Mouse (Mus musculus) liver, embryonic 13.5 days (tissue): ENCODE measurements at regions not wholly inside any gene's neighbourhood (a gene's known extent, or its start where the extent isn't known, plus 50 kb on each side); places are given as distances from the start of the nearest gene placed in this dataset.

Source experiments
- ATAC-seq: fragments of 200-750 bp; cut with Nextera tagmentation; 2 replicates; pipeline ENCODE4 v1.8.0; 2017; ENCODE audit warnings: low read depth, mild to moderate bottlenecking, moderate number of reproducible peaks, moderate library complexity
- DNase-seq: peaks from one replicate; pipeline ENCODE4 v3.0.0; 2022
- H3K27ac ChIP-seq: fragments of 300-500 bp; sonication (generic); 2 replicates; pipeline ENCODE4 v1.5.1; 2015; ENCODE audit warnings: moderate library complexity, mild to moderate bottlenecking, inconsistent platforms
- H3K27me3 ChIP-seq: fragments of 300-500 bp; sonication (generic); 2 replicates; pipeline ENCODE4 v1.6.1; 2015; ENCODE audit warnings: mild to moderate bottlenecking, inconsistent platforms
- H3K36me3 ChIP-seq: fragments of 300-500 bp; sonication (generic); 2 replicates; pipeline ENCODE4 v1.6.1; 2015; ENCODE audit warnings: mild to moderate bottlenecking, inconsistent platforms
- H3K4me1 ChIP-seq: fragments of 300-500 bp; sonication (generic); replicated peaks from 2 replicates; pipeline ENCODE4 v1.6.1; 2015; ENCODE audit warnings: inconsistent platforms
- H3K4me2 ChIP-seq: fragments of 300-500 bp; sonication (generic); 2 replicates; pipeline ENCODE4 v1.6.1; 2015; ENCODE audit warnings: inconsistent platforms, mild to moderate bottlenecking, moderate library complexity
- H3K4me3 ChIP-seq: fragments of 300-500 bp; sonication (generic); replicated peaks from 2 replicates; pipeline ENCODE4 v1.5.1; 2015; ENCODE audit warnings: mild to moderate bottlenecking, inconsistent platforms
- H3K9ac ChIP-seq: fragments of 300-500 bp; sonication (generic); 2 replicates; pipeline ENCODE4 v1.6.1; 2015; ENCODE audit warnings: mild to moderate bottlenecking, inconsistent platforms
- H3K9me3 ChIP-seq: fragments of 300-500 bp; sonication (generic); replicated peaks from 2 replicates; pipeline ENCODE4 v1.6.1; 2016; ENCODE audit warnings: inconsistent platforms
- WGBS: fragments of 180-500 bp; shearing (Covaris S2); methylation state at CpG from one replicate; pipeline ENCODE4 v1.1.7; 2015; ENCODE audit not compliant: insufficient replicate concordance; 5-methylcytosine and 5-hydroxymethylcytosine counted together

GRCm38 (mm10) chr7:133492626-133493025 is 109.3 kb downstream of the Tex36 start:
- Histone ChIP-seq H3K27ac (no peak overlapping the region), H3K27me3 (no peaks in the 10 kb centered on the region), H3K4me1 (no peaks in the 10 kb centered on the region), H3K9me3 (no peaks in the 10 kb centered on the region), H3K36me3 (no peaks in the 10 kb centered on the region), H3K4me3 (no peak overlapping the region), H3K4me2 (no peak overlapping the region), H3K9ac (no peak overlapping the region)
- WGBS: 60% methylated on average over 6 of the region's 6 CpGs
- no peak for DNase-seq
- ATAC-seq: no peak

- no peaks in the 10 kb centered on the region for H3K36me3 ChIP-seq
- H3K4me3 ChIP-seq: no peak overlapping the region
- DNase-seq: no peak
- no peak overlapping the region for H3K4me2 ChIP-seq
- WGBS: 50% methylated on average over 7 of the region's 7 CpGs
- no peak overlapping the region for H3K27ac ChIP-seq
- H3K27me3 ChIP-seq: no peaks in the 10 kb centered on the region
- H3K9ac ChIP-seq: no peak overlapping the region
- no peaks in the 10 kb centered on the region for H3K4me1 ChIP-seq
- no peak for ATAC-seq
- H3K9me3 ChIP-seq: no peaks in the 10 kb centered on the region
These were observed 113.9 kb downstream of the Tex36 start for GRCm38 (mm10) chr7:133487887-133488630.

GRCm38 (mm10) chr7:133484430-133484841 is 117.5 kb downstream of the Tex36 start:
- Histone ChIP-seq H3K27me3 (no peaks in the 10 kb centered on the region), H3K27ac (no peak overlapping the region), H3K9me3 (no peaks in the 10 kb centered on the region), H3K4me2 (no peak overlapping the region), H3K9ac (no peak overlapping the region), H3K4me1 (no peaks in the 10 kb centered on the region), H3K36me3 (no peaks in the 10 kb centered on the region), H3K4me3 (no peak overlapping the region)
- ATAC-seq (no peak), DNase-seq (no peak)
- WGBS: 62% methylated on average over 8 of the region's 8 CpGs

- no peak overlapping the region for H3K4me3 ChIP-seq
- no peaks in the 10 kb centered on the region for H3K27me3 ChIP-seq
- no peaks in the 10 kb centered on the region for H3K9me3 ChIP-seq
- H3K27ac ChIP-seq: no peak overlapping the region
- DNase-seq (no peak), ATAC-seq (no peak)
- no peaks in the 10 kb centered on the region for H3K4me1 ChIP-seq
- H3K36me3 ChIP-seq: no peaks in the 10 kb centered on the region
- H3K4me2 ChIP-seq: no peak overlapping the region
- H3K9ac ChIP-seq: no peak overlapping the region
- 53% methylated on average over 6 of the region's 6 CpGs for WGBS
These were observed 120.4 kb downstream of the Tex36 start for GRCm38 (mm10) chr7:133481529-133481928.

- H3K4me1 ChIP-seq: no peaks in the 10 kb centered on the region
- ATAC-seq: no peak
- no peak overlapping the region for H3K27ac ChIP-seq
- H3K27me3 ChIP-seq: no peaks in the 10 kb centered on the region
- WGBS: 58% methylated on average over 7 of the region's 7 CpGs
- no peaks in the 10 kb centered on the region for H3K9me3 ChIP-seq
- no peak for DNase-seq
- H3K36me3 ChIP-seq: no peaks in the 10 kb centered on the region
- no peak overlapping the region for H3K4me3 ChIP-seq
- H3K4me2 ChIP-seq: no peak overlapping the region
- no peak overlapping the region for H3K9ac ChIP-seq
These were observed 122.3 kb downstream of the Tex36 start for GRCm38 (mm10) chr7:133479679-133480078.

GRCm38 (mm10) chr7:133477933-133478332 is 124.0 kb downstream of the Tex36 start:
- 59% methylated on average over 5 of the region's 5 CpGs for WGBS

GRCm38 (mm10) chr7:133477221-133477620 is 124.7 kb downstream of the Tex36 start:
- Histone ChIP-seq H3K36me3 (no peaks in the 10 kb centered on the region), H3K27ac (no peak overlapping the region), H3K9me3 (no peaks in the 10 kb centered on the region), H3K27me3 (no peaks in the 10 kb centered on the region), H3K4me2 (no peak overlapping the region), H3K9ac (no peak overlapping the region), H3K4me3 (no peak overlapping the region), H3K4me1 (no peaks in the 10 kb centered on the region)
- 77% methylated on average over 6 of the region's 6 CpGs for WGBS
- DNase-seq (no peak), ATAC-seq (no peak)

More at GRCm38 (mm10) chr7:133477933-133478332, 124.0 kb downstream of the Tex36 start:
- H3K4me3 ChIP-seq: no peak overlapping the region
- no peak overlapping the region for H3K9ac ChIP-seq
- H3K27ac ChIP-seq: no peak overlapping the region
- no peak for ATAC-seq
- no peaks in the 10 kb centered on the region for H3K4me1 ChIP-seq
- H3K36me3 ChIP-seq: no peaks in the 10 kb centered on the region
- no peaks in the 10 kb centered on the region for H3K9me3 ChIP-seq
- no peak overlapping the region for H3K4me2 ChIP-seq
- H3K27me3 ChIP-seq: no peaks in the 10 kb centered on the region
- DNase-seq: no peak

GRCm38 (mm10) chr7:133471706-133472105 is 130.3 kb downstream of the Tex36 start:
- H3K4me2 ChIP-seq: no peak overlapping the region
- no peak overlapping the region for H3K27ac ChIP-seq
- DNase-seq (no peak), ATAC-seq (no peak)
- H3K27me3 ChIP-seq: no peaks in the 10 kb centered on the region
- H3K9ac ChIP-seq: no peak overlapping the region
- no peaks in the 10 kb centered on the region for H3K9me3 ChIP-seq
- WGBS: 77% methylated on average over 5 of the region's 5 CpGs
- H3K4me3 ChIP-seq: no peak overlapping the region
- H3K36me3 ChIP-seq: no peaks in the 10 kb centered on the region
- H3K4me1 ChIP-seq: no peaks in the 10 kb centered on the region

- no peak overlapping the region for H3K27ac ChIP-seq
- no peaks in the 10 kb centered on the region for H3K9me3 ChIP-seq
- H3K4me1 ChIP-seq: no peaks in the 10 kb centered on the region
- no peak overlapping the region for H3K9ac ChIP-seq
- ATAC-seq: no peak
- DNase-seq: no peak
- no peak overlapping the region for H3K4me2 ChIP-seq
- H3K27me3 ChIP-seq: no peaks in the 10 kb centered on the region
- H3K4me3 ChIP-seq: no peak overlapping the region
- 54% methylated on average over 3 of the region's 3 CpGs for WGBS
- H3K36me3 ChIP-seq: no peaks in the 10 kb centered on the region
These were observed 131.4 kb downstream of the Tex36 start for GRCm38 (mm10) chr7:133470620-133470958.

- no peak overlapping the region for H3K27ac ChIP-seq
- DNase-seq (no peak), ATAC-seq (no peak)
- H3K27me3 ChIP-seq: no peaks in the 10 kb centered on the region
- no peaks in the 10 kb centered on the region for H3K9me3 ChIP-seq
- no peak overlapping the region for H3K4me2 ChIP-seq
- H3K4me3 ChIP-seq: no peak overlapping the region
- no peaks in the 10 kb centered on the region for H3K36me3 ChIP-seq
- no peak overlapping the region for H3K9ac ChIP-seq
- no peaks in the 10 kb centered on the region for H3K4me1 ChIP-seq
- 39% methylated on average over 6 of the region's 6 CpGs for WGBS
These were observed 131.9 kb downstream of the Tex36 start for GRCm38 (mm10) chr7:133469952-133470619.

- H3K4me3 ChIP-seq: no peak overlapping the region
- no peak overlapping the region for H3K9ac ChIP-seq
- WGBS: 53% methylated on average over 3 of the region's 3 CpGs
- H3K4me2 ChIP-seq: no peak overlapping the region
- H3K9me3 ChIP-seq: no peaks in the 10 kb centered on the region
- H3K27ac ChIP-seq: no peak overlapping the region
- no peaks in the 10 kb centered on the region for H3K4me1 ChIP-seq
- no peak for DNase-seq
- ATAC-seq: no peak
- no peaks in the 10 kb centered on the region for H3K27me3 ChIP-seq
- no peaks in the 10 kb centered on the region for H3K36me3 ChIP-seq
These were observed 132.9 kb downstream of the Tex36 start for GRCm38 (mm10) chr7:133469106-133469505.

- Histone ChIP-seq H3K9ac (no peak overlapping the region), H3K4me3 (no peak overlapping the region), H3K9me3 (no peaks in the 10 kb centered on the region), H3K27ac (no peak overlapping the region), H3K27me3 (no peaks in the 10 kb centered on the region), H3K4me2 (no peak overlapping the region), H3K4me1 (no peaks in the 10 kb centered on the region), H3K36me3 (no peaks in the 10 kb centered on the region)
- ATAC-seq (no peak), DNase-seq (no peak)
- 34% methylated on average over 3 of the region's 3 CpGs for WGBS
These were observed 133.6 kb downstream of the Tex36 start for GRCm38 (mm10) chr7:133468346-133468745.
